Mouse (Mus musculus): Measurements from ENCODE around the gene Tm4sf4. TPM values are rescaled to one million over a fixed set of nuclear protein-coding genes. Genes with fewer than 3 reads are reported as not detected.

The Tm4sf4 gene
- total RNA-seq (2021), result 1 to 10 TPM in 1 of 2 experiments, under 1 TPM in 1; 0.86 to 1.5 TPM
- 0.27 and 0.36 TPM in 2 replicates for polyA plus RNA-seq (2012; rRNA removed)
- long read RNA-seq, partial matches to known transcripts, result 0 of 1 reads
- long read RNA-seq, other reads (novel, unspliced or antisense), result 0 of 1 reads

- DNase-seq, result no peak
Observed at GRCm38 (mm10) chr3:57425089-57425730, at the start of gene Tm4sf4. Tm4sf4 (plus strand) TSS chr3:57425314.

GRCm38 (mm10) chr3:57386423-57386822, 38.7 kb upstream of the Tm4sf4 start:
- no peak for DNase-seq

- DNase-seq, result no peak
Observed at GRCm38 (mm10) chr3:57386895-57387294, 38.2 kb upstream of the Tm4sf4 start.

DNA sequence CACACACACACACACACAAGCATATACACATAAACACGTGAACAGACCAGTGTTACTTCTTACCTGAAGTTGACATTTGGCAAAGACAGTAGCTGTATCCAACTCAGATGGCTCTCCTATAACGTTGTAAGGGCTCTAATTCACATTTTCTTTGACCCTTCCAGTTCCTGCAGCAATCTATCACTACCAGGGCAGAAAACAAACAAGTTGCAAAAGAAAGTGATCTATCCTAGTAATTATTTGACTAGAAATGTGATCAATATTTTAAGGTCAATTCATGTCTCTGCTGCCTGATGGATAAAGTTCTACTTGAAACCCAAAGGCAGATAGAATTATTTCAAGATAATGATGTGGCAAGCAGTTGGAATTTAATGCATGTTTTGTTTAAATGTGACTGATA, 37.5 kb upstream of the Tm4sf4 start:
- DNase-seq, result no peak

DNA sequence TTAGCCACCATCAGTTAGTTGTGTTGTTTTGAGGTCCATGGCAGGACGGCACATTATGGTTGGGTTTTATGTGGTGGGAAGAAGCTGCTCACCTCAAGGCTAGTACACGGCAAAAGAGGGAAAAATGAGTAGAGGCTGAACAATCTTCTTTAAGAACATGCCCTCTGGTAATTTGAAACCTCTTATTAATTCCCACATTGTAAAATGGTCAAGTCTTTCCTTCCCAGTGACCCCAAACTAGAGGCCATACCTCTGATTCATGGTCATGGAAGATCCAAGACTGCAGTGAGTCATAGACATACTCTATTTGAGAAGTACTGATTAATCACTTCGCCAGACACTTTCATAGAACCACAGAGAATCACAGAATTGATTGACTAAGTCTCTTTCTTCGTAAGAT, 13.6 kb upstream of the Tm4sf4 start:
- no peak for DNase-seq

GRCm38 (mm10) chr3:57420233-57420632, 4.9 kb upstream of the Tm4sf4 start:
- DNase-seq, result no peak

- DNase-seq, result no peak
Observed at GRCm38 (mm10) chr3:57420660-57421059, 4.5 kb upstream of the Tm4sf4 start.

DNA sequence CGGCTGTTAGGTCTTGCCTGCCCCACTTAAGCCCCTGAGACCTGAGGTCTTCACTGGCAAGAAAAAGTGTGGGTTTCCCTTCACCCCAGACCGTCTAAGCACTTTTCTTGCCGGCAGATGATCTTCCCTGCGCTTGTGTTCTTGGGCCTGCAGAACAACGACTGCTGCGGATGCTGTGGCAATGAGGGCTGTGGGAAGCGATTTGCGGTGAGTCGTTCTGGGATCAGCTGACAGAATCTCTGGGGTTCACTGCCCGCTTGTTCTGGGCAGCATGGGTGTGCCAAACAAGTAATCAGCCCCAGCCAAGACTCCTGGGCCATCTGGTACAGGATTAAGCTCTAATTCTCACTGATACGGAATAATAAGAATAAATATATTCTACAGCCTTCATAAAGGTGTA, 1.2 kb downstream of the Tm4sf4 start:
- no peak for DNase-seq

DNA sequence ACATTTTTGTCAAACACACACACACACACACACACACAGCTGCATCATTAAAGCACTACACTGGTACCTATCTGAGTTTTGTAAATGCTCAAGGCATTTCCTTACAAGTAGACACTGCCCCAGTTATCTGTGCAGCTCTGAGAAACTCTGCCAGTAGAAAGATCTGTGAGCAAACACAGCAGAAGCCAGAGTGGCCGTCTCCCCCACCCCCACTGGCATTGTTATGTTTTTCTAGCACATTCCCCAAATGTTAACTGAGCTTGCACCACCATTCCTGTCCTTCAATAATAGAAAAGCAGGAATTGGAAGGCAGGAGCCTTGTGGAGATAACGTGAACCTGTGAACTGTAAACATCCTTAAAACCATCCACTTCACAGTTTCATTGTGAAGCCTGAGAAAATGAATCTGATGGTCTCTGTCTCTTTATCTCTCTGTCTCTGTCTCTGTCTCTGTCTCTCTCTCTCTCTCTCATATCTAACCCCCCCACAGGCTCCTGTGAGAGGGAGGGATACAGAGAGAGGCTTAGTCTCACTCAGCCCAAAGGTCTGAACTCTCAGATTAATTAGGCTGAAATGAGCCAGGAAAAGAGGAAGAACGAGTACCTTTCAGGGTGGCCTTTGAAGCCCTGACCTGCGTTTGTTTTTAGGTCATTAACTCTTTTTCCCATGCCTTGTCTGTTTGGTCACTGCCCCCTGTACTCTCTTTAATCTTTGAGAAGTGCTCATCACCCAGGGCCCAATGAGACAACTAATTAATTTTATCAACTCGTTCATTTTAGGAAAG, 3.8 kb downstream of the Tm4sf4 start:
- no peak for DNase-seq

GRCm38 (mm10) chr3:57429486-57429885, 4.4 kb downstream of the Tm4sf4 start:
- DNase-seq, result no peak

- DNase-seq, result no peak
Observed at GRCm38 (mm10) chr3:57431706-57432105, 6.6 kb downstream of the Tm4sf4 start.

DNA sequence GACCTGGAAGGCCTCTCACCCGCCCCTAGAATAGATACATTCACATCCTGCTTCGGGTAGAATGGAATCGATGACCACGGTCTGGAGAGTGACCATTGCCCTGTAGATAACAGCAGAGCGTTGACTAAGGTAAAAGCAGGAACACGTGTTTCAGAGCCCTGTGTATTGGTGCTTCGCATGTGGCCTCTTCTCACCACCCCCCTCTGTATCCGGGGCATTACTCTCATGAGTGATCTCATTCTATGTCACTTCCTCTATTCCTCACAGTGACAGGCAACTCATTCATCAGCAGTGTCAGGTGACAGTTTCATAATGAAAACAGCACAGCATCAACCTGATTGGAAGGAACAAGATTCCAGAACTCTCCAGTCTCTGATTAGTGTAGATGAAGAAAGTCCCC, 10.2 kb downstream of the Tm4sf4 start:
- DNase-seq, result no peak

DNA sequence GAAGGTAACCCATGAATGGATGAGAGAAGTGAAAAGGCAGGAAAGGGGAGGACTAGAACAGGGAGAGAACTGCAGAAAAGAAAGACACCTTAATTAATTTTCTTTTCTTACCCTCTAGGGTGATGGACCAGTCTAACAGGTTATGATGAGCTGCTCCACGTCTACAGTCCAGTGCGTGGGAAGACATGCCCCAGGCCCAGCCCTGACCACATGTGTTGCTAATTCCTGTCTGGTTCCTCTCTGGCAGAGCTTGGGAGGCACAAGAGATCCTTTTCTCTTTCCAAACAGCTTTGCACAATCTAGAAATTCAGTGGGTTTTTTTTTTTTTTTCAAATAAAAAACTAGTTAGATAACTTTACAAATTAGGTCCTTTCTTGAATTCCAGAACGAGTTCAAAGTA, 15.8 kb downstream of the Tm4sf4 start:
- no peak for DNase-seq

DNA sequence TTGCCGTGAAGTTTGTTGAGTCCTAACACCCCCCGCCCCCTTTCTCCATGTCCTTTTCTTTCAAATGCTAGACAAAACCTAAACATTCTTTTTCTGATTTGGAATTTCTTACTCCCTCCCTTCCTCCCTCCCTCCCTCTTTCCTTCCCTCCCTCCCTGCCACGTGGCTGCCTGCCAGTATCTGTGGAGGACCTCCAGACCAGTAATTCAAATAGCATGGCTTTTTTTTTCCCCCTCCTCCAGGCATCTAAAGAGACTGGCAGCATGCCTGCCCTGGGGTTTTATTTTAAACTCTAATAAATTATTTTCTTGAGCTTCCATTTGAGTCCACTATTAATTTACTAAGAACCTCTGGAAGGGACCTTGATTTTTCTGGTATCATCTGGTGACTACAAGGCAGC, 20.6 kb downstream of the Tm4sf4 start:
- DNase-seq, result peak; percentile 35

DNA sequence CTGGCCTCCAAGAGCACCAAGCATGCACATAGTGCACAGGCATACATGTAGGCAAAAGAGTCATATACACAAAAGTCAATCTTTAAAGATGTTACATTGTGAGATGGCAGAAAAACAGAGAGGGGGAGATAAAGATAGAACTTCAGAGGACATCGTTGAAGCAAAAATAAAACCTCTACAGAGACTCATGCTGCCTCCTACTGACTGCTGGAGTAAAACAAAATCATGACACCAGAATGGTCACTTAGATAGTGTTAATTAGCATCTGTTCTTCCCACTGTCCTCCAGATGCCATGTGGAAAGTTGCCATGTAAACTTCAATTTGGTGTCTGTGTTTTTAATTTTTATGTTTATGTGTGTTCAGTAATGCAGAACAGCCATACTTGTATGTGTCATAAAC, 22.8 kb downstream of the Tm4sf4 start:
- DNase-seq, result no peak

GRCm38 (mm10) chr3:57448445-57448844, 23.3 kb downstream of the Tm4sf4 start:
- peak; percentile 52 for DNase-seq

- DNase-seq, result no peak
Observed at GRCm38 (mm10) chr3:57458652-57459051, 33.5 kb downstream of the Tm4sf4 start.

DNA sequence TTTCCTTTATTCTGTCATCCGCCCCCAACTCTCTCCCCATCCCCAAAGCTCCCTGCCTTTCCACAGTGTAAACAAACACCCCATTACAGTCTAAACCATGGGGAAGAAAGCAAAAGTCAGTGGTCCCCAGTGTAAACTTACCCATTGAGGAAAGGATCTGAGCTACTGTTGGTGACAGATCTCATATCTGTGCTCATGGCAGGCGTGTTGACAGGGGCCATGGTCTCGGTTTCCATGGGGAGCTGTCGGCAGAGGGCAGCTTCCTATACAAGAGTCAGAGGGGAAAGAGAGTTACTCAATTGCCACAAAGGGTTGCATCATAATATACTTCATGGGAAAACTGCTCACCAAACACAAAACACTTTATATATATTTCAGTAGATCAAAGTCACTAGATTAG, 38.2 kb downstream of the Tm4sf4 start:
- DNase-seq, result no peak

DNA sequence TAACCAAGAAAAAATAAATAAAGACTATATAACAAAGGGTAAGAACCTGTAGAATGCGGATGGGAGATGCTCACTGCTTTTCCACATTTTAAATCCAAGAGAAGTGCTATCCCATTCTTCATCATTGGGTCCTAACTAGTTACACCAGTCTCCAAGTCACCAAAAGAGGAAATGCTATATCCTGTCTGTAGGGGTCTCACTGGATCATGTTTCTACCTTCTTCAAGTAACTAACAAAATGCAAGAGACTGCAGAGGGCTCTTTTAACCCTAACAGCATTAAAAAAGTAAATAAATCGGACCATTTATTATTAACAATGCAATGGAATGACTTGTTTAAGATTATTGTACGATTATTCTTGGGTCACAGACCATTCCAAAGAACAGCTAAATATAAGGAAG, 41.2 kb downstream of the Tm4sf4 start:
- DNase-seq, result no peak

- DNase-seq, result no peak
Observed at GRCm38 (mm10) chr3:57469325-57469724, 44.2 kb downstream of the Tm4sf4 start.

DNA sequence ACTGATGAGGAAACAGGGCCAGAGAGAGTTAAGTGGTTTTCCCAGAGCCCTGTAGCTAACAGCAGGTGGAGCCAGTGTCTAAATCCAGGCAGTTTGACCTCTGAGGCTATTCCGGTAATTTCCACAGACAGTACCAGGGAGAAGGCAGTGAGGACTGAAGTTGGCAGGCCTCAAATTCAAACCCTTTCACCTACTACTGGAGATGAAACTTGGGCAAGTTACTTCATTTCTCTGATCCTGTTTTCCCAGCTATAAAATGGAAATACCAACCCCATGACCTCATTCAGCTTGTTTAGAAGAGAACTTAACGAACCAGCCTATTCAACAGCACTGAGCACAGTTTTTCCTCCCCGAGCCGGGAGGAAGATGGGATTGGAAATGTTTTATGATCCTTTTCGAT, 45.2 kb downstream of the Tm4sf4 start:
- peak; percentile 78 for DNase-seq

DNA sequence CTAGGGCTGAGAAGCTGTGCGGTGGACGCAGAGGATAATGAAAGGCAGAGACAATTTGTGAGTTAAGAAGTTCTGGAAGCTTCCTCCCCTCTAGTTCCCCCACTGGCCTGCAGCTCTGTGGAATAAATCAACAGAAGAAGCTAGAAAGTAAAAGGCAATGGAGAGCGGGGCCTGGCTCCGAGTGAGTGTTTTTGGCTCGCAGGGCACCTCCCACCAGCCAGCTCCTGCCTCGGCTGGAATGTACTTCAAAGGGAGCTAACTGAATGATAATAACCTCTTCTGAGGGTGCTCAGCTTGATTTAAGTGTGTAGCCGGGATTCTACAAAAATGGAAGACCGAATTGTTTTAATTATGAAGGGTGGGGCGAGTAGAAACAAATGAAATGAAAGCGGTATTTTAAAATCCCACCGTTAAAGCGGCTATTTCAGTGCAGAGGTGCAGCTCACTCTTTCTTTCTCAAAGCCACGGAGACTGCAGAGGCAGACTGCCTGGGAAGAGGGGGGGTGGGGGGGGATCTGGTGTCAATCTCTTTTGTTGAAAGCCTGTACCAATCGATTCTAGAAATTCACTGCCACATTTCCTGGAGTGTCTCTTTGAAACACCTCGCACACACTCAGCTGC, 46.0 kb downstream of the Tm4sf4 start:
- peak; percentile 64 for DNase-seq

- no peak for DNase-seq
Observed at GRCm38 (mm10) chr3:57472407-57472806, 47.3 kb downstream of the Tm4sf4 start.
